Mouse (Mus musculus) bone marrow macrophage, adult 2 months (primary cell): ENCODE data around the gene Krcc1. TPM values are rescaled to one million over a fixed set of nuclear protein-coding genes. Genes with fewer than 3 reads are reported as not detected.
"Not testable (repeated sequence)": the region's sequence is repeated elsewhere in the genome, so short reads cannot be mapped to it uniquely, and the experiment has no call there.

Experiments
- H3K27ac ChIP-seq: 2 replicates; pipeline ENCODE4 v1.5.1; 2012; ENCODE audit warnings: low read depth, low read length; ENCODE audit not compliant: insufficient read depth
- H3K4me1 ChIP-seq: 2 replicates; pipeline ENCODE4 v1.6.1; 2012; ENCODE audit warnings: low read length; ENCODE audit not compliant: control insufficient read depth, insufficient read depth
- H3K4me3 ChIP-seq: 2 replicates; pipeline ENCODE4 v1.5.1; 2012; ENCODE audit warnings: mild to moderate bottlenecking, low read length, moderate library complexity; ENCODE audit not compliant: insufficient read depth
- CTCF ChIP-seq: IDR thresholded peaks from 2 replicates; pipeline ENCODE4 v1.5.1; 2012; ENCODE audit warnings: low read depth, mild to moderate bottlenecking, low read length, moderate library complexity
- POLR2A ChIP-seq: IDR thresholded peaks from 2 replicates; pipeline ENCODE4 v1.6.1; 2012; ENCODE audit warnings: mild to moderate bottlenecking, low read depth, low read length, borderline replicate concordance
- polyA plus RNA-seq: library from polyadenylated mRNA; stranded (reverse); fragments of >200 nt; gene quantifications from 2 replicates; pipeline ENCODE4 v1.2.4, GENCODE M21; 2012; ENCODE audit not compliant: missing spikeins, insufficient read depth, insufficient read length

Krcc1 gene
- polyA plus RNA-seq, 1 experiment: 112 TPM

- no peak overlapping the region for H3K27ac ChIP-seq
- TF ChIP-seq CTCF (no peak), POLR2A (no peak)
- peaks cover 16% of the 10 kb centered on the region for H3K4me1 ChIP-seq
- no peak overlapping the region for H3K4me3 ChIP-seq
Observed at GRCm38 (mm10) chr6:71261060-71261459, 10.4 kb upstream of the Krcc1 start.

GRCm38 (mm10) chr6:71262142-71262833 is 9.2 kb upstream of the Krcc1 start:
- peaks cover 12% of the 10 kb centered on the region for H3K4me1 ChIP-seq
- TF ChIP-seq POLR2A (no peak), CTCF (no peak)

GRCm38 (mm10) chr6:71267603-71268002 is 3.9 kb upstream of the Krcc1 start:
- peaks cover 10% of the 10 kb centered on the region for H3K4me1 ChIP-seq
- H3K4me3 ChIP-seq, H3K27ac ChIP-seq: not testable (repeated sequence)

More at GRCm38 (mm10) chr6:71262142-71262833, 9.2 kb upstream of the Krcc1 start:
- Histone ChIP-seq H3K27ac (no peak overlapping the region), H3K4me3 (no peak overlapping the region)

GRCm38 (mm10) chr6:71268929-71269685 is 2.4 kb upstream of the Krcc1 start:
- TF ChIP-seq POLR2A: no peak
- TF ChIP-seq CTCF: no peak
- H3K4me1 ChIP-seq: peaks cover 14% of the 10 kb centered on the region
- H3K4me3 ChIP-seq: no peak overlapping the region
- H3K27ac ChIP-seq: no peak overlapping the region

GRCm38 (mm10) chr6:71269686-71270050 is 1.8 kb upstream of the Krcc1 start:
- H3K27ac ChIP-seq: not testable (repeated sequence)

GRCm38 (mm10) chr6:71270301-71271056 is 998 bp upstream of the Krcc1 start:
- Histone ChIP-seq H3K4me1 (peaks cover 14% of the 10 kb centered on the region), H3K4me3 (peak overlapping the region; percentile 67), H3K27ac (peak overlapping the region; percentile 93)
- TF ChIP-seq CTCF: no peak
- no peak for TF ChIP-seq POLR2A

More at GRCm38 (mm10) chr6:71269686-71270050, 1.8 kb upstream of the Krcc1 start:
- peaks cover 14% of the 10 kb centered on the region for H3K4me1 ChIP-seq
- H3K4me3 ChIP-seq: not testable (repeated sequence)

- H3K27ac ChIP-seq: peak overlapping the region; percentile 93
- H3K4me3 ChIP-seq: peak overlapping the region; percentile 67
- peaks cover 14% of the 10 kb centered on the region for H3K4me1 ChIP-seq
- TF ChIP-seq CTCF: no peak
- TF ChIP-seq POLR2A: no peak
Observed at GRCm38 (mm10) chr6:71271057-71271388, 454 bp upstream of the Krcc1 start.

GRCm38 (mm10) chr6:71272316-71272741 is 852 bp downstream of the Krcc1 start:
- Histone ChIP-seq H3K27ac (peak overlapping the region; percentile 71), H3K4me1 (peaks cover 14% of the 10 kb centered on the region), H3K4me3 (peak overlapping the region; percentile 78)
- TF ChIP-seq POLR2A (no peak), CTCF (no peak)

- no peak for TF ChIP-seq POLR2A
- no peak for TF ChIP-seq CTCF
- Histone ChIP-seq H3K4me3 (no peak overlapping the region), H3K27ac (no peak overlapping the region), H3K4me1 (peaks cover 15% of the 10 kb centered on the region)
Observed at GRCm38 (mm10) chr6:71273715-71274114, 2.2 kb downstream of the Krcc1 start.

- TF ChIP-seq CTCF (no peak), POLR2A (no peak)
- Histone ChIP-seq H3K27ac (no peak overlapping the region), H3K4me3 (no peak overlapping the region), H3K4me1 (peaks cover 14% of the 10 kb centered on the region)
Observed at GRCm38 (mm10) chr6:71274621-71275020, 3.1 kb downstream of the Krcc1 start.
